Mouse (Mus musculus) lung, embryonic 15.5 days (tissue): ENCODE results near the gene Ptpn20. TPM values are rescaled to one million over a fixed set of nuclear protein-coding genes. Genes with fewer than 3 reads are reported as not detected.

Source experiments
- ATAC-seq: fragments of 200-750 bp; cut with Nextera tagmentation; 2 replicates; pipeline ENCODE4 v1.8.0; 2017; ENCODE audit warnings: moderate number of reproducible peaks, borderline replicate concordance; ENCODE audit not compliant: low FRiP score, low TSS enrichment; ENCODE audit errors: extremely low read depth
- H3K27ac ChIP-seq: fragments of 300-500 bp; sonication (generic); 2 replicates; pipeline ENCODE4 v1.5.1; 2015; ENCODE audit warnings: moderate library complexity, mild to moderate bottlenecking, inconsistent platforms
- H3K27me3 ChIP-seq: fragments of 300-500 bp; sonication (generic); 2 replicates; pipeline ENCODE4 v1.6.1; 2015; ENCODE audit warnings: inconsistent platforms
- H3K36me3 ChIP-seq: fragments of 300-500 bp; sonication (generic); 2 replicates; pipeline ENCODE4 v1.6.1; 2015; ENCODE audit warnings: inconsistent platforms
- H3K4me1 ChIP-seq: fragments of 300-500 bp; sonication (generic); 2 replicates; pipeline ENCODE4 v1.6.1; 2015; ENCODE audit warnings: inconsistent platforms
- H3K4me2 ChIP-seq: fragments of 300-500 bp; sonication (generic); 2 replicates; pipeline ENCODE4 v1.6.1; 2015; ENCODE audit warnings: inconsistent platforms, mild to moderate bottlenecking, moderate library complexity
- H3K4me3 ChIP-seq: fragments of 300-500 bp; sonication (generic); 2 replicates; pipeline ENCODE4 v1.5.1; 2015; ENCODE audit warnings: mild to moderate bottlenecking, inconsistent platforms
- H3K9ac ChIP-seq: fragments of 300-500 bp; sonication (generic); 2 replicates; pipeline ENCODE4 v1.6.1; 2015; ENCODE audit warnings: inconsistent platforms
- H3K9me3 ChIP-seq: fragments of 300-500 bp; sonication (generic); 2 replicates; pipeline ENCODE4 v1.6.1; 2016; ENCODE audit warnings: inconsistent platforms
- WGBS: fragments of 180-500 bp; shearing (Covaris S2); methylation state at CpG from one replicate; pipeline ENCODE4 v1.1.7; 2015; 5-methylcytosine and 5-hydroxymethylcytosine counted together
- polyA plus RNA-seq: library from polyadenylated mRNA; unstranded; fragments of >200 nt; fragmentation: Nextera tagmentation; extraction: Ambion mirVana; gene quantifications from 2 replicates; pipeline ENCODE4 v1.2.1, GENCODE M21; 2015

Ptpn20 gene
- polyA plus RNA-seq, 1 experiment from 2014 or later = 0.29 TPM

- ATAC-seq = no peak
- Histone ChIP-seq H3K9ac (no peak overlapping the region), H3K36me3 (no peaks in the 10 kb centered on the region), H3K4me3 (no peak overlapping the region), H3K27me3 (no peaks in the 10 kb centered on the region), H3K4me2 (no peak overlapping the region), H3K4me1 (no peaks in the 10 kb centered on the region), H3K27ac (no peak overlapping the region), H3K9me3 (no peaks in the 10 kb centered on the region)
- WGBS = 48% methylated on average over 8 of the region's 8 CpGs
These were observed 43.9 kb downstream of the Ptpn20 start for GRCm38 (mm10) chr14:33632790-33633372.

GRCm38 (mm10) chr14:33634354-33634753 lies 45.3 kb downstream of the Ptpn20 start:
- ATAC-seq = no peak
- Histone ChIP-seq H3K4me1 (no peaks in the 10 kb centered on the region), H3K27ac (no peak overlapping the region), H3K4me2 (no peak overlapping the region), H3K4me3 (no peak overlapping the region), H3K9me3 (no peaks in the 10 kb centered on the region), H3K36me3 (no peaks in the 10 kb centered on the region), H3K27me3 (no peaks in the 10 kb centered on the region), H3K9ac (no peak overlapping the region)
- WGBS = 81% methylated on average over 4 of the region's 4 CpGs

- no peak for ATAC-seq
- Histone ChIP-seq H3K9ac (no peak overlapping the region), H3K4me1 (no peaks in the 10 kb centered on the region), H3K9me3 (no peaks in the 10 kb centered on the region), H3K36me3 (no peaks in the 10 kb centered on the region), H3K4me2 (no peak overlapping the region), H3K27ac (no peak overlapping the region), H3K27me3 (no peaks in the 10 kb centered on the region), H3K4me3 (no peak overlapping the region)
- 66% methylated on average over 1 of the region's 1 CpGs for WGBS
These were observed 45.8 kb downstream of the Ptpn20 start for GRCm38 (mm10) chr14:33634774-33635173.

GRCm38 (mm10) chr14:33639357-33639756 lies 50.4 kb downstream of the Ptpn20 start:
- Histone ChIP-seq H3K27ac (no peak overlapping the region), H3K4me1 (no peaks in the 10 kb centered on the region), H3K9ac (no peak overlapping the region), H3K9me3 (no peaks in the 10 kb centered on the region), H3K36me3 (no peaks in the 10 kb centered on the region), H3K4me2 (no peak overlapping the region), H3K27me3 (no peaks in the 10 kb centered on the region), H3K4me3 (no peak overlapping the region)
- WGBS = 75% methylated on average over 5 of the region's 5 CpGs
- no peak for ATAC-seq

- Histone ChIP-seq H3K9me3 (no peaks in the 10 kb centered on the region), H3K36me3 (no peaks in the 10 kb centered on the region), H3K9ac (no peak overlapping the region), H3K27me3 (no peaks in the 10 kb centered on the region), H3K4me2 (no peak overlapping the region), H3K4me3 (no peak overlapping the region), H3K4me1 (no peaks in the 10 kb centered on the region), H3K27ac (no peak overlapping the region)
- no peak for ATAC-seq
- WGBS = 93% methylated on average over 9 of the region's 9 CpGs
These were observed 61.7 kb downstream of the Ptpn20 start for GRCm38 (mm10) chr14:33650721-33651120.

- ATAC-seq = peak; percentile 74
- Histone ChIP-seq H3K9me3 (no peaks in the 10 kb centered on the region), H3K4me2 (no peak overlapping the region), H3K36me3 (no peaks in the 10 kb centered on the region), H3K4me3 (no peak overlapping the region), H3K27me3 (no peaks in the 10 kb centered on the region), H3K4me1 (peaks cover 14% of the 10 kb centered on the region), H3K9ac (no peak overlapping the region), H3K27ac (no peak overlapping the region)
- WGBS = 41% methylated on average over 7 of the region's 7 CpGs
These were observed 68.5 kb downstream of the Ptpn20 start for GRCm38 (mm10) chr14:33657471-33657901.

- Histone ChIP-seq H3K4me2 (no peak overlapping the region), H3K4me3 (no peak overlapping the region), H3K4me1 (peaks cover 17% of the 10 kb centered on the region), H3K36me3 (no peaks in the 10 kb centered on the region), H3K9ac (no peak overlapping the region), H3K27me3 (no peaks in the 10 kb centered on the region), H3K9me3 (no peaks in the 10 kb centered on the region), H3K27ac (no peak overlapping the region)
- WGBS = 55% methylated on average over 2 of the region's 2 CpGs
- ATAC-seq = no peak
These were observed 69.3 kb downstream of the Ptpn20 start for GRCm38 (mm10) chr14:33658331-33658730.

GRCm38 (mm10) chr14:33662080-33662479 lies 73.1 kb downstream of the Ptpn20 start:
- Histone ChIP-seq H3K27ac (0 out of 2 replicates have a peak overlapping the region, but pooled peaks have one; percentile 19), H3K4me1 (peaks cover 16% of the 10 kb centered on the region), H3K4me3 (no peak overlapping the region), H3K27me3 (no peaks in the 10 kb centered on the region), H3K36me3 (no peaks in the 10 kb centered on the region), H3K9me3 (no peaks in the 10 kb centered on the region), H3K4me2 (no peak overlapping the region), H3K9ac (no peak overlapping the region)
- WGBS = 31% methylated on average over 9 of the region's 9 CpGs
- peak; percentile 87 for ATAC-seq

GRCm38 (mm10) chr14:33666301-33666700 lies 77.3 kb downstream of the Ptpn20 start:
- no peak for ATAC-seq
- Histone ChIP-seq H3K27ac (no peak overlapping the region), H3K4me2 (no peak overlapping the region), H3K36me3 (no peaks in the 10 kb centered on the region), H3K27me3 (no peaks in the 10 kb centered on the region), H3K9ac (no peak overlapping the region), H3K4me1 (peaks cover 7% of the 10 kb centered on the region), H3K4me3 (no peak overlapping the region), H3K9me3 (no peaks in the 10 kb centered on the region)
- WGBS = 86% methylated on average over 6 of the region's 6 CpGs

- H3K9ac ChIP-seq = no peak overlapping the region
- no peaks in the 10 kb centered on the region for H3K9me3 ChIP-seq
- ATAC-seq = no peak
- no peaks in the 10 kb centered on the region for H3K36me3 ChIP-seq
- H3K4me1 ChIP-seq = no peaks in the 10 kb centered on the region
- H3K4me3 ChIP-seq = no peak overlapping the region
- no peak overlapping the region for H3K27ac ChIP-seq
- WGBS = 84% methylated on average over 11 of the region's 11 CpGs
- peaks cover 6% of the 10 kb centered on the region; the same call in 1 of the 2 replicates for H3K27me3 ChIP-seq
- no peak overlapping the region for H3K4me2 ChIP-seq
These were observed 80.9 kb downstream of the Ptpn20 start for GRCm38 (mm10) chr14:33669891-33670290.

GRCm38 (mm10) chr14:33673350-33674087 lies 84.5 kb downstream of the Ptpn20 start:
- Histone ChIP-seq H3K9me3 (no peaks in the 10 kb centered on the region), H3K9ac (no peak overlapping the region), H3K27ac (no peak overlapping the region), H3K27me3 (peaks cover 6% of the 10 kb centered on the region; the same call in 1 of the 2 replicates), H3K4me2 (no peak overlapping the region), H3K4me3 (no peak overlapping the region), H3K4me1 (no peaks in the 10 kb centered on the region), H3K36me3 (no peaks in the 10 kb centered on the region)
- 75% methylated on average over 5 of the region's 5 CpGs for WGBS
- no peak for ATAC-seq

- Histone ChIP-seq H3K9ac (no peak overlapping the region), H3K9me3 (no peaks in the 10 kb centered on the region), H3K4me1 (no peaks in the 10 kb centered on the region), H3K4me2 (no peak overlapping the region), H3K27me3 (peaks cover 6% of the 10 kb centered on the region; the same call in 1 of the 2 replicates), H3K27ac (no peak overlapping the region), H3K4me3 (no peak overlapping the region), H3K36me3 (no peaks in the 10 kb centered on the region)
- ATAC-seq = no peak
- 88% methylated on average over 6 of the region's 6 CpGs for WGBS
These were observed 89.0 kb downstream of the Ptpn20 start for GRCm38 (mm10) chr14:33677996-33678395.
